Mouse (Mus musculus) testis, adult 2 months (tissue): ENCODE data around the gene Prkce.

Experiments
- CTCF ChIP-seq: fragments of 200-500 bp; IDR thresholded peaks from 2 replicates; pipeline ENCODE4 v1.5.1; 2012; ENCODE audit warnings: low read depth, mild to moderate bottlenecking, inconsistent platforms, low read length, moderate library complexity; ENCODE audit not compliant: control insufficient read depth, insufficient read depth, insufficient replicate concordance
- POLR2A ChIP-seq: fragments of 200-500 bp; IDR thresholded peaks from 2 replicates; pipeline ENCODE4 v1.6.1; 2012; ENCODE audit warnings: low read depth, mild to moderate bottlenecking, inconsistent platforms, low read length, moderate library complexity; ENCODE audit not compliant: control insufficient read depth

DNA sequence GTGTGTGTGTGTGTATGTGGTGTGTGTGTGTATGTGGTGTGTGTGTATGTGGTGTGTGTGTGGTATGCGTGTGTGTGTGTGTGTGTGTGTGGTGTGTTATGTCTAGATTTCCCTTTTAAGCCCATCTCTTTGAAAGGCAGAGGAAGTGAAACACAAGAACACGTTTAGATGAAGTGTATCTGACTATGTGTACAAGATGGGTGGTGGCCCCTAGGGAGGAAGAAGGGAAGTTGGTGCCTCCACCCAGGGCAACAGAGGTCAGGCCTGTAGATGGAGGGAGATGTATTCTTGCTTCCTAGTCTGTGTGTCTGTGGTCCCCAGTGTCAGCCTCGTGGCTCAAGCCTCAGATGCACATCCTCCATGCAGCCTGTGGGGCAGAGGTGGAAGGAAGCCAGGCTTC, 169.5 kb downstream of the Prkce start:
- no peak for TF ChIP-seq CTCF
- TF ChIP-seq POLR2A = no peak
